Mouse (Mus musculus) embryonic facial prominence, embryonic 12.5 days (tissue): ENCODE data around the gene Stil. TPM values are rescaled to one million over a fixed set of nuclear protein-coding genes. Genes with fewer than 3 reads are reported as not detected.
A peak's percentile ranks its signal among the peaks of the same experiment; 100 is the strongest.

Experiments
- ATAC-seq: fragments of 200-750 bp; cut with Nextera tagmentation; 2 replicates; pipeline ENCODE4 v1.8.0; 2017; ENCODE audit not compliant: insufficient number of reproducible peaks, insufficient read depth, low FRiP score, low TSS enrichment
- H3K27ac ChIP-seq: fragments of 300-500 bp; sonication (generic); 2 replicates; pipeline ENCODE4 v1.5.1; 2016; ENCODE audit warnings: mild to moderate bottlenecking
- H3K27me3 ChIP-seq: fragments of 300-500 bp; sonication (generic); 2 replicates; pipeline ENCODE4 v1.6.1; 2016; ENCODE audit warnings: mild to moderate bottlenecking, moderate library complexity
- H3K36me3 ChIP-seq: fragments of 300-500 bp; sonication (generic); 2 replicates; pipeline ENCODE4 v1.6.1; 2016; ENCODE audit warnings: mild to moderate bottlenecking
- H3K4me1 ChIP-seq: fragments of 300-500 bp; sonication (generic); 2 replicates; pipeline ENCODE4 v1.6.1; 2016
- H3K4me2 ChIP-seq: fragments of 300-500 bp; sonication (generic); replicated peaks from 2 replicates; pipeline ENCODE4 v1.6.1; 2016; ENCODE audit warnings: mild to moderate bottlenecking, moderate library complexity
- H3K4me3 ChIP-seq: fragments of 300-500 bp; sonication (generic); 2 replicates; pipeline ENCODE4 v1.5.1; 2016; ENCODE audit warnings: mild to moderate bottlenecking
- H3K9ac ChIP-seq: fragments of 300-500 bp; sonication (generic); 2 replicates; pipeline ENCODE4 v1.6.1; 2016; ENCODE audit warnings: mild to moderate bottlenecking, moderate library complexity
- H3K9me3 ChIP-seq: fragments of 300-500 bp; sonication (generic); 2 replicates; pipeline ENCODE4 v1.6.1; 2016; ENCODE audit warnings: mild to moderate bottlenecking, moderate library complexity
- WGBS: fragments of 180-500 bp; shearing (Covaris S2); methylation state at CpG from one replicate; pipeline ENCODE4 v1.1.7; 2016; 5-methylcytosine and 5-hydroxymethylcytosine counted together
- polyA plus RNA-seq: library from polyadenylated mRNA; unstranded; fragments of >200 nt; fragmentation: Nextera tagmentation; extraction: Ambion mirVana; gene quantifications from 2 replicates; pipeline ENCODE4 v1.2.1, GENCODE M21; 2016

The Stil gene
- polyA plus RNA-seq, 1 experiment from 2014 or later = 17.7 TPM

DNA sequence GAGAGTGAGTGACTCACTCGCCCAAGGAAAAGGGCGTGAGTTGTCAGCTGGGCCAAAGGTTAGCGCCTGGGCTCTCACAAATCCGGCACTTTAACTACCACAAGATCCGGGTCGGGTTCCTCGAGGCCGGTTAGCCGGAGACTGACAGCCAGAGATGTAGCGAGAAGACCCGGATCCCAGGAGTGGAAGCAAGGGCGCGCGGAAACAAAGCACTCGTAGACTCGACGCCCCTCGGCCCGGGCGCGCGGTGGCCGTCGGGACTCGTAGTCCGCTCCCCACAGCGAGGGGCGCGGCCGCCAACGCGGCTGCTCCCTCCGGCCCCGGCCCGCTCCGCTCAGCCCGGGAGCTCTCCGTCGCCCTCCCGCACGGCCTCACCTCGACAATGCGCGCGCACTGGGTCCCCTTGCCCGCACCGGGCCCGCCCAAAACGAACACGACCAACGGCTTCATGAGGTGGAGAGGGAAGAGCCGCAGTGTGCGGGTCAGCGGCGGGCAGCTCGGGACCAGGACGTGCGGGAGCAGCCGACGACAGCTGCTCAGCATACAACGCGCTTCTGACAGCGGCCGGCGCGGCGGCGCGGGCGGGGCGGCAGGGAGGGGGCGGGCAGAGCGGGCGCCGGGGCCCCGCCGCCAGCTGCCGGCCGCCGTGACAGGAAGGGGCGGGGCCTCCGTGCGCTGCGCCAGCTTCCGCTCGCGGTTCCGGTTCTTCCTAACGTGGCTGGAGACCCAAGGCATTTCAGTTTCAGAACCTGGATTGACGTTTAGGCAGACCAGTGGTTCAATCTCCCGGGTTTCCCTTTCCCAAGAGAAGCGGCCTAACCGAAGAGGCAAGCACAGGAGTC is 13.1 kb upstream of the Stil start, which contains the start of gene Cmpk1:
Gene Cmpk1 (minus strand): TSS at position 651 of the 842 bp plus-strand sequence.
- H3K27me3 ChIP-seq = no peaks in the 10 kb centered on the region
- under 1% methylated on average over 78 of the region's 93 CpGs for WGBS
- peak within 1 kb of the TSS; percentile 55 for H3K4me2 ChIP-seq
- H3K4me3 ChIP-seq = peak within 1 kb of the TSS; percentile 88
- peak within 1 kb of the TSS; percentile 99 for H3K27ac ChIP-seq
- H3K4me1 ChIP-seq = no peaks in the 10 kb centered on the region
- H3K36me3 ChIP-seq = no peaks in the 10 kb centered on the region
- H3K9ac ChIP-seq = peak within 1 kb of the TSS; percentile 88
- ATAC-seq = peak; percentile 96
- no peaks in the 10 kb centered on the region for H3K9me3 ChIP-seq

DNA sequence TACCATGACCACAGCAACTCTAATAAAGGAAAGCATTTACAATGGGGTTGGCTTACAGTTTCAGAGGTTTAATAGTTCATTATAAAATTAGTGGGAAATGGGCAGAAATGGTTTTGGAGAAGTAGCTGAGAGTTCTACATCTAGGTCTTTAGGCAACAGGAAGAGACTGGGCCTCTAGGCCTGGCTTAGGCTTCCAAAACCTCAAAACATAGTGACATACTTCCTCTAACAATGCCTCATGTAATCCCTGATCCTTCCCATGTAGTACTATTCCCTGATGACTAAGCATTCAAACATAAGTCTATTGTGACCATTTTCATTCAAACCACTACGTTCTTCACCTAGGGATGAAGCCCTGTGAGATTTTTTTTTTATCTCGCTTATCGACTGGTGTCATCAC is 5.7 kb upstream of the Stil start:
- 89% methylated on average over 3 of the region's 3 CpGs for WGBS
- Histone ChIP-seq H3K9ac (no peak overlapping the region), H3K27ac (no peak overlapping the region), H3K27me3 (peaks cover 5% of the 10 kb centered on the region; the same call in 1 of the 2 replicates), H3K4me1 (no peaks in the 10 kb centered on the region), H3K36me3 (no peaks in the 10 kb centered on the region), H3K4me2 (no peak overlapping the region), H3K9me3 (no peaks in the 10 kb centered on the region), H3K4me3 (no peak overlapping the region)
- no peak for ATAC-seq

GRCm38 (mm10) chr4:114997051-114997450 is 2.9 kb upstream of the Stil start:
- no peak for ATAC-seq
- H3K27me3 ChIP-seq = peaks cover 5% of the 10 kb centered on the region; the same call in 1 of the 2 replicates
- no peak overlapping the region for H3K9ac ChIP-seq
- no peaks in the 10 kb centered on the region for H3K36me3 ChIP-seq
- H3K4me3 ChIP-seq = no peak overlapping the region
- 52% methylated on average over 3 of the region's 3 CpGs for WGBS
- H3K9me3 ChIP-seq = no peaks in the 10 kb centered on the region
- H3K27ac ChIP-seq = no peak overlapping the region
- H3K4me1 ChIP-seq = peaks cover 14% of the 10 kb centered on the region
- no peak overlapping the region for H3K4me2 ChIP-seq

- Histone ChIP-seq H3K4me1 (peaks cover 14% of the 10 kb centered on the region), H3K4me2 (peak overlapping the region; percentile 58), H3K4me3 (peak overlapping the region; percentile 61), H3K9ac (peak overlapping the region; percentile 46), H3K27ac (peak overlapping the region; percentile 88), H3K9me3 (no peaks in the 10 kb centered on the region), H3K27me3 (no peaks in the 10 kb centered on the region), H3K36me3 (0 out of 2 replicates have a peak, but pooled peaks cover 8% of the 10 kb centered on the region)
- WGBS = 10% methylated on average over 9 of the region's 9 CpGs
- ATAC-seq = 0 out of 2 replicates have a peak, but pooled peaks have one; percentile 7
Observed at GRCm38 (mm10) chr4:114999445-114999772, 550 bp upstream of the Stil start.

GRCm38 (mm10) chr4:115000429-115000795 is 453 bp downstream of the Stil start:
- no peaks in the 10 kb centered on the region for H3K27me3 ChIP-seq
- peak overlapping the region; percentile 50 for H3K9ac ChIP-seq
- H3K9me3 ChIP-seq = no peaks in the 10 kb centered on the region
- peaks cover 13% of the 10 kb centered on the region for H3K36me3 ChIP-seq
- peak overlapping the region; percentile 69 for H3K27ac ChIP-seq
- peak overlapping the region; percentile 61 for H3K4me3 ChIP-seq
- 1% methylated on average over 8 of the region's 8 CpGs for WGBS
- peak; percentile 43; the same call in 1 of the 2 replicates for ATAC-seq
- H3K4me1 ChIP-seq = peaks cover 14% of the 10 kb centered on the region
- H3K4me2 ChIP-seq = peak overlapping the region; percentile 58

DNA sequence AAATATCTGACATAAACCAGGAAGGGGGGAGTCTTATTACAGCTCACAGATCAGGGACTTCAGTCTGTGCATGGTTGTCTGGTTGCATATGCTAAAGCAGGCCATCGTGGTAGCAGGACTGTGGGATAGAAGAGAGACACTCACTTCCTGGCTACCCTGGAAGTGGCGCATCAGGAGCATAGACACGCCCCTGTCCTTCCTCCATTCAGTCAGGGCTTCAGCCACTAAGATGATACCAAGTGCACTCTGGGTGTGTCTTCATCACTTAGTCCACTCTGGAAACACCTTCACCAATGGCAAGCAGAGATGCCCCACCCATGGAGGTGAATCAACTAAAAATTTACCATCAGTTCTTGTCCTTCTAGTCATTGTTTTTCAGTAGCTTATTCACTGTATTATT is 14.3 kb downstream of the Stil start:
- H3K36me3 ChIP-seq = peaks cover 57% of the 10 kb centered on the region
- WGBS = 93% methylated on average over 3 of the region's 3 CpGs

DNA sequence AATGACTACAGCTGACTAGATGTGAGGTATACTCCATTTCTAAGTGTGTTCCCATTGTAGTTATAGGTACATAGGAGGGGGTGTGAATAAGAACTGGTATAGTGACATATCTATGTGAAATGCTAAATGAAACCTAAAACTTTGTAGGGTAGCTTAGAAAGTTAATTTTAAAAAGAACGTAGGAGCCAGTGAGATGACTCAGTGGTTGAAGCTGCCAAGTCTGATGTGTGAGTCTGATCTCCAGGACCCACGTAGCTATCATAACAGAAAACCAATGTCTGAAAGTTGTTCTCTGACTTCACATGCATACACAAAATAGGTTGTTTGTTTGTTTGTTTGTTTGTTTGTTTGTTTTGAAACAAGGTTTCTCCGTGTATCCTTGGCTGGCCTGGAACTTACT is 20.0 kb downstream of the Stil start:
- no peak overlapping the region for H3K4me2 ChIP-seq
- H3K9me3 ChIP-seq = no peaks in the 10 kb centered on the region
- H3K4me1 ChIP-seq = no peaks in the 10 kb centered on the region
- H3K4me3 ChIP-seq = no peak overlapping the region
- no peaks in the 10 kb centered on the region for H3K27me3 ChIP-seq
- no peak overlapping the region for H3K9ac ChIP-seq
- H3K36me3 ChIP-seq = peaks cover 57% of the 10 kb centered on the region
- ATAC-seq = no peak
- 95% methylated on average over 3 of the region's 3 CpGs for WGBS
- no peak overlapping the region for H3K27ac ChIP-seq

More for the DNA sequence above, 14.3 kb downstream of the Stil start:
- Histone ChIP-seq H3K9me3 (no peaks in the 10 kb centered on the region), H3K27me3 (no peaks in the 10 kb centered on the region), H3K9ac (no peak overlapping the region), H3K4me1 (no peaks in the 10 kb centered on the region), H3K4me2 (no peak overlapping the region), H3K27ac (no peak overlapping the region), H3K4me3 (no peak overlapping the region)
- no peak for ATAC-seq

DNA sequence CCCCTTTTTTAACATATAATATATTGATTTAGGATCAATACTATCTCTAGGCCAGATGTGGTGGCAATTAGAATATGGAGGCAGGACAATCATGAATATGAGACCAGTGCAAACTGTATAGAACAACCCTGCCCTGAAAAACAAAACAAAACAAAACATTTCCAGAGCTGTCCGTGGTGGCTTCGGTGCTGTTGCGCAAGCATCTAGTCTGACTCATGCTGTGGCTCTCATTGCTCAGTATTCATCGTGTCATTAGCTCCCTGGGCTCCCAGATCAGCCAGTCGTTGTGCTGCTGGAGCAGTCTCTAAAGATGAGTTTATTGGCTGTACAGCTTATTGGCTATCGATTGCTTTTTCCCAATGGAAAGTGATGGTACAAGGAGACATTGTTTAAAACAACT is 35.1 kb downstream of the Stil start:
- peaks cover 23% of the 10 kb centered on the region for H3K36me3 ChIP-seq
- 85% methylated on average over 6 of the region's 6 CpGs for WGBS
- no peak overlapping the region for H3K4me3 ChIP-seq
- no peaks in the 10 kb centered on the region for H3K9me3 ChIP-seq
- ATAC-seq = no peak
- no peaks in the 10 kb centered on the region for H3K4me1 ChIP-seq
- no peak overlapping the region for H3K4me2 ChIP-seq
- H3K27me3 ChIP-seq = no peaks in the 10 kb centered on the region
- H3K9ac ChIP-seq = no peak overlapping the region
- no peak overlapping the region for H3K27ac ChIP-seq

DNA sequence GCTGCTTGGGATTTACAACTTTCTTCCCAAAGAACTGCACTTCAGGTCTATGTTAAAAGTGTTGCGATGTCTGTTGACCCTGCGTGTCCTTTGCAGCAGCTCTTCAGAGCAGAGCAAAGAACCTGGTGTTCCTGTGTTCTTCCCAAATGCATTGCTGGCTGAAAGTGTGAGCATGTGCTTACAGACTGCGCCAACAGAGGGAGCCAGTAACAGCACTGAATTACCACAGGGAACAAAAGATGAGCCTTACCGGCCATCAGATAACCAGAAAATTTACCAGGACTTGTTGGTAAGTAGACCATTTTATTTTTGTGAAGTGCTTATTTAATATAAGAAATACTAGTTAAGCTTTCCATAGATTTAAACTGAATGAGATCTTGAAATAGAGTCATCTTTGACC is 38.3 kb downstream of the Stil start:
- no peaks in the 10 kb centered on the region for H3K9me3 ChIP-seq
- no peak overlapping the region for H3K9ac ChIP-seq
- no peaks in the 10 kb centered on the region for H3K27me3 ChIP-seq
- no peak overlapping the region for H3K27ac ChIP-seq
- no peak for ATAC-seq
- 41% methylated on average over 4 of the region's 4 CpGs for WGBS
- H3K4me1 ChIP-seq = no peaks in the 10 kb centered on the region
- H3K4me2 ChIP-seq = no peak overlapping the region
- H3K4me3 ChIP-seq = no peak overlapping the region
- H3K36me3 ChIP-seq = peaks cover 41% of the 10 kb centered on the region

DNA sequence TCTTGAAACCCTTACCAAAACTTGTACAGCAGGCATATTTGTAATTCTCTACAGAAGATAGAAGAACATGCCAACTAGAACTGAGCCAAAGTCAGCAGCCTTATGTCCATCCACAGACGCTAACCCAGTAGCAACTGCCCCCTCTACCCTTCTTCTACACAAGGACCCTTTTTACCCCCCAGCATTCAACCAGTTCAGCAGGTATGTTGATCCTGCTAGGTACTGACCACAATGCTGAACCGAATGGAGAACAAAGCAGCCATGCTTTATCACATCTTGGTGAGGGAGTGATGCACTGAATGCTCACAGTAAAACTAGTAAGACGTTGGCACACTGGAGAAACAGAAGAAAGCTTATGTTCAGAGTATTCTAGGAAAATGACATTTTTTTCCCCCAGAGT is 45.7 kb downstream of the Stil start:
- 86% methylated on average over 3 of the region's 3 CpGs for whole genome bisulfite sequencing
- Histone ChIP-seq H3K9me3 (no peaks in the 10 kb centered on the region), H3K36me3 (peaks cover 28% of the 10 kb centered on the region), H3K4me1 (no peaks in the 10 kb centered on the region), H3K27ac (no peak overlapping the region), H3K4me3 (no peak overlapping the region), H3K4me2 (no peak overlapping the region), H3K9ac (no peak overlapping the region), H3K27me3 (peaks cover 18% of the 10 kb centered on the region)
- ATAC-seq = no peak

GRCm38 (mm10) chr4:115047750-115048149 is 47.8 kb downstream of the Stil start:
- Histone ChIP-seq H3K27me3 (peaks cover 36% of the 10 kb centered on the region), H3K4me2 (no peak overlapping the region), H3K9me3 (no peaks in the 10 kb centered on the region), H3K4me3 (no peak overlapping the region), H3K9ac (no peak overlapping the region), H3K27ac (no peak overlapping the region), H3K36me3 (0 out of 2 replicates have a peak, but pooled peaks cover 9% of the 10 kb centered on the region), H3K4me1 (peaks cover 5% of the 10 kb centered on the region; the same call in 1 of the 2 replicates)
- 7% methylated on average over 5 of the region's 5 CpGs for WGBS
- ATAC-seq = no peak

- H3K4me1 ChIP-seq = peaks cover 8% of the 10 kb centered on the region; the same call in 1 of the 2 replicates
- 49% methylated on average over 8 of the region's 8 CpGs for WGBS
- H3K9me3 ChIP-seq = no peaks in the 10 kb centered on the region
- H3K4me2 ChIP-seq = no peak overlapping the region
- H3K27ac ChIP-seq = no peak overlapping the region
- H3K4me3 ChIP-seq = no peak overlapping the region
- ATAC-seq = no peak
- peaks cover 40% of the 10 kb centered on the region for H3K27me3 ChIP-seq
- 0 out of 2 replicates have a peak, but pooled peaks cover 9% of the 10 kb centered on the region for H3K36me3 ChIP-seq
- H3K9ac ChIP-seq = no peak overlapping the region
Observed at GRCm38 (mm10) chr4:115048190-115048589, 48.2 kb downstream of the Stil start.
